Mouse (Mus musculus): ENCODE results near the gene Ttll7.

DNA sequence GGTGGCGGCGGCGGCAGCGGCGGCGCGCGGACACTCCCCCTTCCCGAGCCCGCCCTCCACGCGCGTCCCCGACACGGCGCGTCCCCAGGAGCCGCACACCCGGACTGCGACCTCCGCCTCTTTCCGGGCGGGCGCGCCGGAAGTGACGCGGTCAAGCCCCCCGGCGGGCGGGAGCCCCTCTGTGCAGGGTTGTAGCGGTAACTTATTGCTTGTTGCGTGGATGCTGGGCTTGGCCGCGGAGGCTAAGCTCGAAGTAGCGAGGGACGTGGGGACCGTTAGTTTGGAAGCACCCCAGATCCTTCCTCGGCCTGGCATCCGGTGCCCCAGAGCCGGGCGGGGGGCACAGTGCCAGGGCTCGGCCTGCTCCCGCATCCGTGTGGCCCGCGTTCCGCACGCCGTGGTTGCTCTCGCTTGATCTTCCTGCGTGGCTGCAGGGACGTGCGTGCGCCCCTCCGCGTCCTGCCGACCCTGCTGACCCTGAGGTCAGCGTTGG lies 39.2 kb upstream of the Ttll7 start, which contains the start of gene Prkacb:
- TF ChIP-seq CTCF (IDR thresholded peaks at IDR 0.05) (no peak), EP300 (IDR thresholded peaks at IDR 0.05) (no peak)
